Mouse (Mus musculus) gastrocnemius, postnatal 4 days (tissue): ENCODE data around the gene Cacna1a. TPM values are rescaled to one million over a fixed set of nuclear protein-coding genes. Genes with fewer than 3 reads are reported as not detected.

Experiments
- DNase-seq, 2 experiments: peaks; one replicate each; pipeline ENCODE4 v3.0.0; 2021 to 2022; ENCODE audit warnings: low spot score in 2 of 2, mixed read lengths in 2 of 2
- total RNA-seq, 2 experiments: library from RNA; stranded (reverse); gene quantifications; 2 replicates each; pipeline ENCODE4 v1.2.3; 2021

Cacna1a gene
- total RNA-seq, 2 experiments from 2014 or later: 8.0 to 9.5 TPM

- DNase-seq: no peak
Measured at GRCm38 (mm10) chr8:84533341-84533740, 145.1 kb downstream of the Cacna1a start.

- DNase-seq: no peak
Measured at GRCm38 (mm10) chr8:84536917-84537316, 148.7 kb downstream of the Cacna1a start.

- no peak for DNase-seq
Measured at GRCm38 (mm10) chr8:84539376-84539775, 151.1 kb downstream of the Cacna1a start.

GRCm38 (mm10) chr8:84542481-84542880 lies 154.2 kb downstream of the Cacna1a start:
- DNase-seq: no peak

GRCm38 (mm10) chr8:84545522-84545921 lies 157.3 kb downstream of the Cacna1a start:
- no peak for DNase-seq

GRCm38 (mm10) chr8:84552457-84552856 lies 164.2 kb downstream of the Cacna1a start:
- DNase-seq: no peak

- DNase-seq: no peak
Measured at GRCm38 (mm10) chr8:84553106-84553505, 164.9 kb downstream of the Cacna1a start.

- DNase-seq: no peak
Measured at GRCm38 (mm10) chr8:84553617-84554016, 165.4 kb downstream of the Cacna1a start.

GRCm38 (mm10) chr8:84554301-84555027 lies 166.2 kb downstream of the Cacna1a start:
- peak; percentile 48 to 78 for DNase-seq

GRCm38 (mm10) chr8:84555269-84555668 lies 167.0 kb downstream of the Cacna1a start:
- no peak for DNase-seq

- DNase-seq: no peak
Measured at GRCm38 (mm10) chr8:84557936-84558335, 169.7 kb downstream of the Cacna1a start.

- DNase-seq: no peak
Measured at GRCm38 (mm10) chr8:84559121-84559604, 170.9 kb downstream of the Cacna1a start.

- DNase-seq: no peak
Measured at GRCm38 (mm10) chr8:84561698-84562097, 173.5 kb downstream of the Cacna1a start.

- no peak for DNase-seq
Measured at GRCm38 (mm10) chr8:84564042-84564441, 175.8 kb downstream of the Cacna1a start.

- no peak for DNase-seq
Measured at GRCm38 (mm10) chr8:84565577-84566360, 177.5 kb downstream of the Cacna1a start.

- no peak for DNase-seq
Measured at GRCm38 (mm10) chr8:84566816-84567413, 178.7 kb downstream of the Cacna1a start.

- DNase-seq: peak in 1 of 2 experiments; percentile 46
Measured at GRCm38 (mm10) chr8:84567541-84567940, 179.3 kb downstream of the Cacna1a start.

- DNase-seq: no peak
Measured at GRCm38 (mm10) chr8:84568737-84569136, 180.5 kb downstream of the Cacna1a start.

GRCm38 (mm10) chr8:84569921-84570673 lies 181.9 kb downstream of the Cacna1a start:
- no peak for DNase-seq

GRCm38 (mm10) chr8:84577432-84577831 lies 189.2 kb downstream of the Cacna1a start:
- no peak for DNase-seq

GRCm38 (mm10) chr8:84579595-84579994 lies 191.4 kb downstream of the Cacna1a start:
- peak in 1 of 2 experiments; percentile 43 for DNase-seq
